Mouse (Mus musculus) c-Kit-positive CD71-positive TER-119-positive erythroid progenitor cells, embryonic 14.5 days (primary cell): ENCODE data around the gene Maco1.

ENCODE experiments used
- DNase-seq: peaks from one replicate; pipeline ENCODE4 v3.0.0-alpha.2; 2013; ENCODE audit warnings: low spot score

Maco1 gene

DNA sequence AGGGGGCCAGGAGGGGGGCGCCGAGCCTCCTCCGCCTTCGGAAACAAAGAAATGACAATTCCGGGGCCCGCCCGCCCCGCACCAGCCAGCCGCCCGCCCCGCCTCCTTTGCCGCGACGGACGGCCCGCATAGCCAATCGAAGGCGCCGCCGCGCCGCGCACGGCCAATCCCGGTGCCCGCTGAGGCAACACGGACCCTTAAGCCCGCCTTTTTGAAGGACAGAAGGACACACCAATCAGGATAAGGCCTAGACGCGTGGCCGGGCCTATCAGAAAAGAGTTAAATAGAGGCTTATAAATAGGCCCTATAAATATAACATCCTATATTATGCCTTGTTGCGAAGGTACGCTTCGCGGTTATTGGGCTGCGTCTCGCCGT is at the start of gene Maco1:
Gene Maco1 (minus strand): TSS at position 87 of the 378 bp plus-strand sequence.
- peak; percentile 97 for DNase-seq

GRCm38 (mm10) chr4:134901126-134901525 is 48.0 kb upstream of the Maco1 start:
- DNase-seq, result no peak

- DNase-seq, result no peak
These were observed 44.1 kb upstream of the Maco1 start for GRCm38 (mm10) chr4:134897256-134897655.

DNA sequence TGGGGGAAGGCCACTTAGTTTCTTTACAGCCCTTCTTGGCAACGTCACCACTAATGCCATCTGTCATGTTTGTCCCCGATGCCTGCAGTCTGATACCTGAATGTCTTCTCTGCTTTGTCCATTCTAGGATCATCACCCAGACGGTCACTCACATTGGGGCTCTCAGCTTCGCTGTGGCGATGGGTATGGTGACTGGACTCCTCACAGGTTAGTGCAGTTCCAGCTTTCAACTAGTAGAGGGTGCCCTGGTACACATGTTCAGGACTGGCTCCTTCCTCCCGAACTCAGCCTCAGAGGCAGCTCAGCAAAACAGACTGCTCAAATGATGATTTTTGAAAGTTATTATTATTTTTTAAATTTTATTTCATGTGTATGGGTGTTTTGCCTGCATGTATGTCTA is 39.0 kb upstream of the Maco1 start:
- no peak for DNase-seq

DNA sequence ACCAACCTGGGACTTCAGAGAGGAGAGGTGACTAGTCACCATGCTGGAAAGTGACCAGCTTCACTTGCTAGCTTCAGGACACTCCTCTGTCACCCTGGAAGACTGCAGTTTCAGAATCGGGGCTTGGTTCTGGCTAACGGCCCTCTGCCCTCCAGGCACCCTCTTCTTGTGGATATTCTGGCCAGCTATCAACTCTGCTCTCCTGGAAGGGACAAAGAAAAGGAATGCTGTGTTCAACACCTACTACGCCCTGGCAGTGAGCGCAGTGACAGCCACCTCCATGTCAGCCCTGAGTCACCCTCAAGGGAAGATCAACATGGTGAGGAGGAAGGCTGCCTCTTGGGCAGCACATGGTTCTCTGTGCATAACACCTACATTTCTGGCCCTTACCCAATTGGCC is 31.2 kb upstream of the Maco1 start:
- DNase-seq, result no peak

GRCm38 (mm10) chr4:134883808-134884207 is 30.7 kb upstream of the Maco1 start:
- no peak for DNase-seq

- peak; percentile 51 for DNase-seq
These were observed 30.1 kb upstream of the Maco1 start for GRCm38 (mm10) chr4:134883266-134883665.

DNA sequence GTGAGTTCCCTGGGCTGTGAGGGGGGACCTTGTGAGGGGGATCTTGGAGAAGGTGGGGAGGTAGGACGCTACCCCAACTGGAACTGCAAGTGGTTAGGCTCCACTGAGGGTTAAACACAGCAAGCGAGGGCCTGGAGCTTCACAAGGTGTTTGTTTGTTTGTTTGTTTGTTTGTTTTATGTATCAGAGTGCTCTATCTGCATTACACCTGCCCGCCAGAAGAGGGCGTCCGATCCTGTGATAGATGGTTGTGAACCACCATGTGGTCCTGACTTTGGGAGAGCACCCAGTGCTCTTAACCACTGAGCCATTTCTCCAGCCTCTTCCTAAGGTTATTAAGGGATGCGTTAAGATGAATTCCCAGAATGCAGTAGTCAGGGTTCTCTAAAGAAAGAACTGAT is 26.9 kb upstream of the Maco1 start:
- DNase-seq, result no peak

- DNase-seq, result peak; percentile 59
These were observed 26.4 kb upstream of the Maco1 start for GRCm38 (mm10) chr4:134879410-134879981.

- no peak for DNase-seq
These were observed 23.0 kb upstream of the Maco1 start for GRCm38 (mm10) chr4:134876171-134876570.

DNA sequence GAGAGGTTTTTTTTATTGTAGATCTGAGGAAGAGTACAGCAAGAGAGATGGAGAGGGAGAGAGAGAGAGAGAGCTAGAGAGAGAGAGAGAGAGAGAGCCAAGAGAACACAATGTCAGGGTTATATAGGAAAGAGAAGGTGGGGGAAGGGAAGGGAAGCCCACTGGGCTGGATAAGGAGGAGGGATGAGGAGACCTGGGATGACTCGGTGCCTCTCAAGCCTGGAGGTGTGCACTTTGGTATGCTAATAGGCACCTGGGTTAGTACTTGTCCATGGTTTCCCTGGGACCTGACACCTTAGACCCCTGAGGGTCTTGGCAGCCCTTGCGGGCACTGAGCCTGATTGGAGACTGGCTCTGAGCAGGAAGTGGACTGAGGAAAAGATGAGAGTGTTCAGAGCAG is 18.8 kb upstream of the Maco1 start:
- no peak for DNase-seq

DNA sequence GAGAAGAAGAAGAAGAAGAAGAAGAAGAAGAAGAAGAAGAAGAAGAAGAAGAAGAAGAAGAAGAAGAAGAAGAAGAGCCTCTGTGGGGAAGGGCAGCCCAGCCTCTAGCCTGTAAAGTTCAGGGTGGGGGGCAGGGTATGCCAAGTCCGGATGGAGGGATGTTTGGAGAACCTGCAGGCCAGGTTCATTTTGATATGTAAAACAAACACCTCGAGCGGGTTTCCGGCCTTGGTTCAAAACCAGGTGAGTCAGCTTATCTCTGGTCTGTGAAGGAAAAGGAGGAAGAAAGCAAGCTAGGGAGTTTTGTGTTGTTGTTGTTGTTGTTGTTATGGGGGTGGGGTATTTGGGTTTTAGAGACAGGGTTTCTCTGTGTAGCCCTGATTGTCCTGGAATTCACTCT is 18.3 kb upstream of the Maco1 start:
- DNase-seq, result no peak

GRCm38 (mm10) chr4:134869815-134870375 is 16.8 kb upstream of the Maco1 start:
- DNase-seq, result peak; percentile 48

DNA sequence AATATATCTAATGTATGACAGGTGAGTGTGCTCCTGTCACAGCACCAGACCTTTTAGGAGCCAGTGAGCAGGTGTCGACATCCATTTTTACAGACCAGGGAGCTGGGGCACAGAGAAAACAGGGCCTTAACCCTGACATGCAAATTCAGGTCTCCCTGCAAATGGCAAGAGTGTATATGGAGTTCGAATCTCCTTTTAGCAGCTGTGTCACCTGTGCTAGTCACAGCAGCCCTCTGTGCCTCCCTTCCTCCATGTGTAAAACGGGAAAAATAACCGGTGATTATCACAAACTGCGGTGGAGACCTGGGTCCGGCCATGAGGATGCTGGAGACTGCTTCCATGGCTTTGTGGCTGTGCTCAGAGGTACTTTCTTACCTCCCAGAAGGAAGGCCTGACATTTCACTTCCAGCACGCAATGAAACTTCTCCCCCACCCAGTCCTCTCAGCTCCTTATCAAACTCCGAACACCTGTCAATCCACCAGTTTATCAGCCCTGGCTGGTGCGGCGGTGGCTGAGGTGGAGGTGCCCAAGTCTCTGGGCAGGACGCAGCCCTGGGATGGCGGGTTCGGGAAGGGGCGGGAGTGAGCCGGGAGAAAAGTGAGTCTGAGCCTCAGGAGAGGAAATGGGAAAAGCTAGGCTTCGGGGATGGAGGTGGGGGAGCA is 16.1 kb upstream of the Maco1 start:
- peak; percentile 94 for DNase-seq

GRCm38 (mm10) chr4:134868490-134868889 is 15.3 kb upstream of the Maco1 start:
- peak; percentile 53 for DNase-seq

DNA sequence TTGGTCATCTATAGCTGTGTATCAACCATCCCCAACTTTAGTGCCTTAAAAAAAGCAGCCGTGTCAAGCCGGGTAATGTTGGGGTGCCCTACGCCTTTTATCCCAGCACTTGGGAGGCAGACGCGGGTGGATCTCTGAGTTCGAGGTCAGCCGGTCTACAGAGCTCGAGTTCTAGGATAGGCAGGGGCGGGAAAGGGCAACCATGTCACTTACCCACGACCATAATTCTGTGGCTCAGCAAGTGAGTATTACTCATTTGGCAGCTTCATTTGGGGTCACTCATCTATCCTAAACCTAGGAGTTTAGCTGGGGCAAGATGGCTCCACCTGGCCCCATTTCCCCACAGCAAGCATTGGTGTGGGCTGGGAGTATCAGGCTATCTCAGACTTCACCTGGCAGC is 14.9 kb upstream of the Maco1 start:
- peak; percentile 29 for DNase-seq

GRCm38 (mm10) chr4:134867661-134868060 is 14.5 kb upstream of the Maco1 start:
- peak; percentile 58 for DNase-seq

GRCm38 (mm10) chr4:134867213-134867612 is 14.1 kb upstream of the Maco1 start:
- no peak for DNase-seq

DNA sequence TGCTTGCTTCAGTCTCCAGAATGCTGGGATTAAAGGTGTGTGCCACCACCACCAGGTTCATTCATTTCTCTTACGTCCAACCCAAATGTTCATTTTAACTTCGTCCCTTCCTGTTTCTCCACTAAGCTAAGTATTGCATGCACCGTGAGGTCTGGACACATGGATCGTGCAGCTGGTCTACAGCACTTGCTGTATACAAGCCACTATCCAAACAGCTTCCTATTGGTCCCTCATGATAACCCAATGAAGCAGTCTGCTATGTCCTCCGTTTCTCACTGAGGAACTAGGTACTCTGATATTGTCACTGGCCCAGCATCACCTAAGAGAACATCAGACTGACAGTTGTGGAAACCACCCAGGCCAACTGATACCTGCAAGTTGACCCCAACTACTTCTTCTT is 12.6 kb upstream of the Maco1 start:
- no peak for DNase-seq

GRCm38 (mm10) chr4:134865340-134865739 is 12.2 kb upstream of the Maco1 start:
- peak; percentile 89 for DNase-seq

- DNase-seq, result peak; percentile 82
These were observed 11.0 kb upstream of the Maco1 start, which contains the start of gene Rhd for GRCm38 (mm10) chr4:134863937-134864729. Gene Rhd, plus strand, starts transcription at chr4:134864536.

DNA sequence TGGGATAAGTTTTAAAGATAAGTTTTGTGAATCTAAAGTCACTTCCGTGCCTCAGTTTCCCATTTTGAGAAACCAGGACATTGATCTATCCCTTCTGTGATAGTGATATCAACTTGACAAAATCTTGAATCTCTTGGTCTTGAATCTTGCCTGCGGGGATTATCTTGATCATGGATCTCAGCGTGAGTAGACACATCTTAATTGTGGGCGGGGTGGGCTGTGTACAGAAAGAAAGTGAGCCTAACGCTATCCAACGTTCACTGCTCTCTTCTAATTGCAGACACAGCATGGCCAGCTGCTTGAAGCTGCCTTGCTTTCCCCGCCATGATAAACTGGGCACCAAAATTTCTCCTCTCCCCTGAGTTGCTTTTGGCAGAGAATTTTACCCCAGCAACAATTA is 9.9 kb upstream of the Maco1 start:
- DNase-seq, result no peak

DNA sequence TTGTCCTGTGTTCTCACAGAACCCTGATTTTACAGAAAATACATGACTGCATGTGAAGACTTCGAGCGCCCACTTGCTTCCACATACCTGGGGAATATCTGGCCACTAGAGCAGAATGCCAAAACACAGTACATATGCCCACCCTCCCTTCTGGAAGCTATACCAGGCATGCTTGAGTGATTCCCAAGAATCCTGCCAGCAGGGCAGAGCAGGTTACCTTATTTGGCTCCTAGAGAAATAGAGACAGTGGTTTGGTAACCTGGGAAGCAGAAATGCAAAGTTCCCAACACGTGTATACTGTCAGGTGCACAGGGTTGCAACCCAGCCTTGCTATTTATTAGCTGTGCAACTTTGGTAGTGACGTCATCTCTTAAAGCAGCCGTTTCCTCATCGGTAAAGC is 8.7 kb upstream of the Maco1 start:
- DNase-seq, result no peak
